Mouse (Mus musculus) intestine, embryonic 14.5 days (tissue): ENCODE results near the gene Stn1. TPM values are rescaled to one million over a fixed set of nuclear protein-coding genes. Genes with fewer than 3 reads are reported as not detected.

ENCODE experiments used
- ATAC-seq: fragments of 200-750 bp; cut with Nextera tagmentation; replicated peaks from 2 replicates; pipeline ENCODE4 v1.8.0; 2017; ENCODE audit warnings: low read depth, moderate number of reproducible peaks, moderate TSS enrichment, moderate library complexity; ENCODE audit not compliant: low FRiP score, low TSS enrichment
- DNase-seq: peaks from one replicate; pipeline ENCODE4 v3.0.0-alpha.2; 2018; ENCODE audit warnings: low spot score
- H3K27ac ChIP-seq: fragments of 300-500 bp; sonication (generic); 2 replicates; pipeline ENCODE4 v1.5.1; 2014; ENCODE audit warnings: low read depth, mild to moderate bottlenecking, control low read depth
- H3K27me3 ChIP-seq: fragments of 300-500 bp; sonication (generic); replicated peaks from 2 replicates; pipeline ENCODE4 v1.6.1; 2014; ENCODE audit warnings: low read length, control low read depth; ENCODE audit not compliant: control insufficient read depth, insufficient read depth
- H3K36me3 ChIP-seq: fragments of 300-500 bp; sonication (generic); 2 replicates; pipeline ENCODE4 v1.6.1; 2014; ENCODE audit warnings: low read length, control low read depth; ENCODE audit not compliant: control insufficient read depth, insufficient read depth
- H3K4me1 ChIP-seq: fragments of 300-500 bp; sonication (generic); replicated peaks from 2 replicates; pipeline ENCODE4 v1.6.1; 2014; ENCODE audit warnings: low read length, control low read depth, mixed read lengths; ENCODE audit not compliant: control insufficient read depth, insufficient read depth
- H3K4me2 ChIP-seq: fragments of 300-500 bp; sonication (generic); 2 replicates; pipeline ENCODE4 v1.6.1; 2014; ENCODE audit warnings: low read length
- H3K4me3 ChIP-seq: fragments of 300-500 bp; sonication (generic); 2 replicates; pipeline ENCODE4 v1.5.1; 2014; ENCODE audit warnings: low read depth, low read length, control low read depth, mixed read lengths
- H3K9ac ChIP-seq: fragments of 300-500 bp; sonication (generic); 2 replicates; pipeline ENCODE4 v1.6.1; 2014; ENCODE audit warnings: mild to moderate bottlenecking, low read length
- H3K9me3 ChIP-seq: fragments of 300-500 bp; sonication (generic); 2 replicates; pipeline ENCODE4 v1.6.1; 2016; ENCODE audit warnings: low read length, control low read depth; ENCODE audit not compliant: control insufficient read depth
- WGBS: fragments of 180-500 bp; shearing (Covaris S2); extraction: QIAGEN DNeasy Blood & Tissue Kit; methylation state at CpG from one replicate; pipeline ENCODE4 v1.1.7; 2014; 5-methylcytosine and 5-hydroxymethylcytosine counted together
- polyA plus RNA-seq: library from polyadenylated mRNA; unstranded; fragments of >200 nt; fragmentation: Nextera tagmentation; extraction: Ambion mirVana; gene quantifications from 2 replicates; pipeline ENCODE4 v1.2.1, GENCODE M21; 2014

The Stn1 gene
- polyA plus RNA-seq, 1 experiment from 2014 or later = 53.5 TPM

GRCm38 (mm10) chr19:47510473-47511293 is 26.6 kb downstream of the Stn1 start:
- DNase-seq = no peak
- Histone ChIP-seq H3K27ac (peak overlapping the region; percentile 68), H3K4me2 (no peak overlapping the region), H3K9me3 (no peaks in the 10 kb centered on the region), H3K4me3 (no peak overlapping the region), H3K36me3 (peaks cover 33% of the 10 kb centered on the region), H3K27me3 (no peaks in the 10 kb centered on the region), H3K4me1 (peaks cover 31% of the 10 kb centered on the region), H3K9ac (no peak overlapping the region)
- 54% methylated on average over 25 of the region's 25 CpGs for WGBS
- ATAC-seq = no peak

GRCm38 (mm10) chr19:47510135-47510472 is 27.2 kb downstream of the Stn1 start:
- Histone ChIP-seq H3K4me2 (no peak overlapping the region), H3K36me3 (peaks cover 27% of the 10 kb centered on the region), H3K27me3 (no peaks in the 10 kb centered on the region), H3K9ac (no peak overlapping the region), H3K4me3 (no peak overlapping the region), H3K9me3 (no peaks in the 10 kb centered on the region), H3K27ac (peak overlapping the region; percentile 68; the same call in 1 of the 2 replicates), H3K4me1 (peaks cover 31% of the 10 kb centered on the region)
- 78% methylated on average over 7 of the region's 7 CpGs for WGBS
- ATAC-seq (no peak), DNase-seq (no peak)

- peak; percentile 85 for ATAC-seq
- no peak overlapping the region for H3K4me2 ChIP-seq
Measured at GRCm38 (mm10) chr19:47508771-47509281, 28.5 kb downstream of the Stn1 start.

GRCm38 (mm10) chr19:47508191-47508590 is 29.1 kb downstream of the Stn1 start:
- H3K9me3 ChIP-seq = no peaks in the 10 kb centered on the region
- 72% methylated on average over 3 of the region's 3 CpGs for WGBS
- H3K9ac ChIP-seq = no peak overlapping the region
- DNase-seq (no peak), ATAC-seq (no peak; the same call in 1 of the 2 replicates)
- H3K4me2 ChIP-seq = no peak overlapping the region
- H3K27me3 ChIP-seq = no peaks in the 10 kb centered on the region
- H3K36me3 ChIP-seq = peaks cover 10% of the 10 kb centered on the region
- H3K27ac ChIP-seq = peak overlapping the region; percentile 68
- H3K4me3 ChIP-seq = no peak overlapping the region
- peaks cover 31% of the 10 kb centered on the region for H3K4me1 ChIP-seq

More at GRCm38 (mm10) chr19:47508771-47509281, 28.5 kb downstream of the Stn1 start:
- DNase-seq = peak; percentile 79
- no peaks in the 10 kb centered on the region for H3K9me3 ChIP-seq
- H3K27ac ChIP-seq = peak overlapping the region; percentile 68
- H3K4me1 ChIP-seq = peaks cover 31% of the 10 kb centered on the region
- no peaks in the 10 kb centered on the region for H3K27me3 ChIP-seq
- peaks cover 14% of the 10 kb centered on the region for H3K36me3 ChIP-seq
- no peak overlapping the region for H3K4me3 ChIP-seq
- H3K9ac ChIP-seq = no peak overlapping the region
- 31% methylated on average over 5 of the region's 5 CpGs for WGBS

- ATAC-seq (no peak), DNase-seq (peak; percentile 81)
- H3K36me3 ChIP-seq = peaks cover 10% of the 10 kb centered on the region
- no peak overlapping the region for H3K9ac ChIP-seq
- H3K4me2 ChIP-seq = 0 out of 2 replicates have a peak overlapping the region, but pooled peaks have one; percentile 4
- peaks cover 31% of the 10 kb centered on the region for H3K4me1 ChIP-seq
- no peaks in the 10 kb centered on the region for H3K27me3 ChIP-seq
- H3K4me3 ChIP-seq = no peak overlapping the region
- 56% methylated on average over 27 of the region's 27 CpGs for WGBS
- peak overlapping the region; percentile 68 for H3K27ac ChIP-seq
- H3K9me3 ChIP-seq = no peaks in the 10 kb centered on the region
Measured at GRCm38 (mm10) chr19:47507128-47508121, 29.9 kb downstream of the Stn1 start.

GRCm38 (mm10) chr19:47503625-47504024 is 33.7 kb downstream of the Stn1 start:
- peaks cover 20% of the 10 kb centered on the region for H3K4me1 ChIP-seq
- no peaks in the 10 kb centered on the region for H3K27me3 ChIP-seq
- no peak overlapping the region for H3K27ac ChIP-seq
- DNase-seq (no peak), ATAC-seq (no peak)
- no peak overlapping the region for H3K9ac ChIP-seq
- no peak overlapping the region for H3K4me3 ChIP-seq
- WGBS = 76% methylated on average over 4 of the region's 4 CpGs
- H3K4me2 ChIP-seq = no peak overlapping the region
- no peaks in the 10 kb centered on the region for H3K9me3 ChIP-seq
- H3K36me3 ChIP-seq = 0 out of 2 replicates have a peak, but pooled peaks cover 5% of the 10 kb centered on the region

- Histone ChIP-seq H3K27ac (no peak overlapping the region), H3K9me3 (no peaks in the 10 kb centered on the region), H3K27me3 (no peaks in the 10 kb centered on the region), H3K36me3 (0 out of 2 replicates have a peak, but pooled peaks cover 5% of the 10 kb centered on the region), H3K4me2 (no peak overlapping the region), H3K9ac (no peak overlapping the region), H3K4me3 (no peak overlapping the region), H3K4me1 (peaks cover 9% of the 10 kb centered on the region)
- WGBS = 79% methylated on average over 8 of the region's 8 CpGs
- ATAC-seq (no peak), DNase-seq (no peak)
Measured at GRCm38 (mm10) chr19:47502563-47502962, 34.7 kb downstream of the Stn1 start.

GRCm38 (mm10) chr19:47500389-47501011 is 36.8 kb downstream of the Stn1 start:
- Histone ChIP-seq H3K27me3 (no peaks in the 10 kb centered on the region), H3K9ac (no peak overlapping the region), H3K36me3 (0 out of 2 replicates have a peak, but pooled peaks cover 5% of the 10 kb centered on the region), H3K9me3 (no peaks in the 10 kb centered on the region), H3K4me2 (no peak overlapping the region), H3K27ac (no peak overlapping the region), H3K4me1 (peaks cover 6% of the 10 kb centered on the region; the same call in 1 of the 2 replicates), H3K4me3 (no peak overlapping the region)
- DNase-seq (no peak), ATAC-seq (no peak)
- WGBS = 77% methylated on average over 11 of the region's 11 CpGs
